Mouse (Mus musculus) spleen, postnatal 14 days (tissue): ENCODE measurements around the gene Rps18.
"Not testable (repeated sequence)": the region's sequence is repeated elsewhere in the genome, so short reads cannot be mapped to it uniquely, and the experiment has no call there.

ENCODE experiments used
- DNase-seq, 2 experiments: peaks; one replicate each; pipeline ENCODE4 v3.0.0; 2021 to 2022; ENCODE audit warnings: low spot score in 2 of 2

Gene Rps18

GRCm38 (mm10) chr17:33908331-33909076 is 47.3 kb downstream of the Rps18 start:
- no peak for DNase-seq

- not testable (repeated sequence) for DNase-seq
Observed at GRCm38 (mm10) chr17:33904835-33905234, 51.0 kb downstream of the Rps18 start, which contains the start of gene Platr17. Platr17 (plus strand) TSS chr17:33905135.

- DNase-seq, result not testable (repeated sequence)
Observed at GRCm38 (mm10) chr17:33903911-33904651, 51.7 kb downstream of the Rps18 start.

- no peak for DNase-seq
Observed at GRCm38 (mm10) chr17:33902491-33902890, 53.3 kb downstream of the Rps18 start.

GRCm38 (mm10) chr17:33902079-33902478 is 53.7 kb downstream of the Rps18 start:
- no peak for DNase-seq
